10 mouse cellular contexts compared by ENCODE assay signal in the genomic region with DNA sequence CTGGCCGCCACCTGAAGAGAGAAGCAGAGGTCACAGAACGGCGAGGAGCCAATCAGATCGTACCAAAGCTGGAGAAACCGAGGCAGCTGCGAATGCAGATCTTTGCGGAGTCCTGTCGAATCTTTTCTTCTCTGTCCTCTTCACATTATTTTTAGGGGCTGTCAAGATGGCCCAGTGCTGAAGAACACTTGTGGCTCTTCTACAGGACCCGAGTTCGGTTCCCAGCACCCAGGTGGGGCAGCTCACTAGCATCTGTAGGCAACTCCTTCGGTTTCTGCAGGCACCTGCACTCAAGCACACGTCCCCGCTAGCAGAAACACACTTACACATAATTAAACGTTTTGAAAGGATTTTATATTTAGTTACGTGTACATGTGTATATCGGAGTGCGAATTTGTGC. TPM values are rescaled to one million over a fixed set of nuclear protein-coding genes. Genes with fewer than 3 reads are reported as not detected.
DNase-seq lines count a peak whose midpoint lies in the region; ATAC-seq and TF ChIP-seq lines count a peak whose summit lies in the region.
"Had no signal": no experiment of that assay in that cellular context is flagged by ENCODE, and none has a peak within 500 bp of the region (broad histone marks: within the 10 kb centered on the region; RNA-seq: fewer than 3 reads in every experiment).

No protein-coding gene starts in this region.

- H3K9ac ChIP-seq in liver, embryonic 15.5 days = peak overlapping the region; percentile 4; the same call in 1 of the 2 replicates

- TF ChIP-seq POLR2A in testis, adult 2 months (IDR thresholded peaks at IDR 0.05; ENCODE audit: control insufficient read depth, low read depth, low read length) = no peak

- H3K4me3 ChIP-seq in testis, adult 2 months (ENCODE audit: control insufficient read depth, low read depth, low read length) = peak overlapping the region; percentile 93
- H3K4me3 ChIP-seq in liver, embryonic 15.5 days (replicated peaks) = peak overlapping the region; percentile 92
- H3K4me3 ChIP-seq in layer of hippocampus, adult 2 months = no peak overlapping the region

- no peak for ATAC-seq in CD4-positive, CD25-positive, alpha-beta regulatory T cell, adult 4 months
- no peak for ATAC-seq in liver, embryonic 15.5 days (ENCODE audit: insufficient read depth)

- H3K4me2 ChIP-seq in liver, embryonic 15.5 days = peak overlapping the region; percentile 49

- H3K4me1 ChIP-seq in testis, adult 2 months (ENCODE audit: control insufficient read depth, insufficient read depth, low read length) = peaks cover 13% of the 10 kb centered on the region
- peaks cover 20% of the 10 kb centered on the region for H3K4me1 ChIP-seq in liver, embryonic 15.5 days (replicated peaks)

- TF ChIP-seq CTCF in testis, adult 2 months (IDR thresholded peaks at IDR 0.05; ENCODE audit: control insufficient read depth, insufficient read depth, insufficient replicate concordance, low read depth, low read length) = no peak
- TF ChIP-seq CTCF in layer of hippocampus, adult 2 months (conservative IDR thresholded peaks at IDR 0.05) = no peak

- H3K36me3 ChIP-seq in testis, adult 2 months (ENCODE audit: control insufficient read depth, insufficient read depth, low read length) = peaks cover 8% of the 10 kb centered on the region
- peaks cover 36% of the 10 kb centered on the region for H3K36me3 ChIP-seq in liver, embryonic 15.5 days (replicated peaks)

- WGBS in liver, embryonic 15.5 days (ENCODE audit: insufficient replicate concordance) = 55% methylated on average over 17 of the region's 17 CpGs

- no peaks in the 10 kb centered on the region for H3K27me3 ChIP-seq in testis, adult 2 months (ENCODE audit: control insufficient read depth, insufficient read depth, low read length)
- H3K27me3 ChIP-seq in liver, embryonic 15.5 days = 0 out of 2 replicates have a peak, but pooled peaks cover 3% of the 10 kb centered on the region

- H3K9me3 ChIP-seq in liver, embryonic 15.5 days (replicated peaks) = no peaks in the 10 kb centered on the region

- H3K27ac ChIP-seq in testis, adult 2 months (ENCODE audit: control insufficient read depth, insufficient read depth, low read depth, low read length) = peak overlapping the region; percentile 5; the same call in 1 of the 2 replicates
- no peak overlapping the region for H3K27ac ChIP-seq in liver, embryonic 15.5 days (replicated peaks)
- H3K27ac ChIP-seq in layer of hippocampus, adult 2 months = no peak overlapping the region
- H3K27ac ChIP-seq: heart, adult 2 months had no signal

- DNase-seq in CD4-positive, CD25-positive, alpha-beta regulatory T cell, adult 2 months (ENCODE audit: low read depth, low spot score) = peak; percentile 12
- no peak for DNase-seq in testis, postnatal 10 days (ENCODE audit: low spot score)
- no peak for DNase-seq in right cerebral cortex, adult 2 months (ENCODE audit: low spot score in 2 of 2)
- no peak for DNase-seq in layer of hippocampus, adult 2 months (ENCODE audit: low spot score in 2 of 2)
- DNase-seq in retina, postnatal 1 day = no peak

RNA-seq across cellular contexts. Expression of a gene that starts 0.7 kb away (rescaled TPM):
- 100 to 1,000 TPM; 203 to 249 TPM for polyA plus RNA-seq in CD4-positive, CD25-positive, alpha-beta regulatory T cell, adult 4 months (2017; shearing (Covaris generic))
- polyA plus RNA-seq in testis, adult 2 months (2012; rRNA removed) = 55.5 and 57.6 TPM in 2 replicates
- 127 and 132 TPM in 2 replicates for polyA plus RNA-seq in liver, embryonic 15.5 days (2015; fragmentation: Nextera tagmentation; extraction: Ambion mirVana)
- 100 to 1,000 TPM; 132 to 133 TPM for total RNA-seq in layer of hippocampus, adult 2 months (2021)

RNA-seq across cellular contexts. Expression of a gene that starts 20.5 kb away (rescaled TPM):
- not detected for polyA plus RNA-seq in CD4-positive, CD25-positive, alpha-beta regulatory T cell, adult 4 months (2017; shearing (Covaris generic))
- polyA plus RNA-seq in testis, adult 2 months (2012; rRNA removed) = 1.3 and 3.4 TPM in 2 replicates
- polyA plus RNA-seq in liver, embryonic 15.5 days (2015; fragmentation: Nextera tagmentation; extraction: Ambion mirVana) = 0.10 and 0.17 TPM in 2 replicates
- 1 to 10 TPM in 1 of 2 experiments, under 1 TPM in 1; 0.95 to 1.2 TPM for total RNA-seq in layer of hippocampus, adult 2 months (2021)
- total RNA-seq: adrenal gland, postnatal 36 days had no signal

RNA-seq across cellular contexts. Expression of a gene that starts 36.7 kb away (rescaled TPM):
- 1 to 10 TPM; 4.2 to 5.2 TPM for polyA plus RNA-seq in CD4-positive, CD25-positive, alpha-beta regulatory T cell, adult 4 months (2017; shearing (Covaris generic))
- polyA plus RNA-seq in testis, adult 2 months (2012; rRNA removed) = 1.3 and 2.8 TPM in 2 replicates
- 1.4 and 1.6 TPM in 2 replicates for polyA plus RNA-seq in liver, embryonic 15.5 days (2015; fragmentation: Nextera tagmentation; extraction: Ambion mirVana)
- 1 to 10 TPM; 6.1 to 6.9 TPM for total RNA-seq in layer of hippocampus, adult 2 months (2021)
